Mouse (Mus musculus): Measurements from ENCODE around the gene Ntpcr.

- TF ChIP-seq RCOR1 (conservative IDR thresholded peaks at IDR 0.05; ENCODE audit: low read depth, low read length) (no peak), POLR2AphosphoS2 (IDR thresholded peaks at IDR 0.05; ENCODE audit: low read depth, low read length) (no peak), EP300 (IDR thresholded peaks at IDR 0.05; ENCODE audit: low read length) (no peak), CTCF (conservative IDR thresholded peaks at IDR 0.05 in 1 of 2, IDR thresholded peaks at IDR 0.05 in 1 of 2; ENCODE audit: low read depth in 2 of 2, low read length in 2 of 2) (no peak), SIN3A (IDR thresholded peaks at IDR 0.05; ENCODE audit: low read length) (no peak)
Observed at GRCm38 (mm10) chr8:125711514-125711913, 18.2 kb upstream of the Ntpcr start.

Measured in CH12.LX (cell line).